Mouse (Mus musculus) limb, embryonic 11.5 days (tissue): ENCODE measurements around the gene Olfr1361. TPM values are rescaled to one million over a fixed set of nuclear protein-coding genes. Genes with fewer than 3 reads are reported as not detected.

ENCODE experiments used
- ATAC-seq: fragments of 200-750 bp; cut with Nextera tagmentation; 2 replicates; pipeline ENCODE4 v1.8.0; 2017; ENCODE audit warnings: low read depth; ENCODE audit not compliant: insufficient number of reproducible peaks, low FRiP score, low TSS enrichment
- DNase-seq: peaks from one replicate; pipeline ENCODE4 v3.0.0-alpha.2; 2015; ENCODE audit warnings: low spot score
- H3K27ac ChIP-seq: fragments of 300-500 bp; sonication (generic); replicated peaks from 2 replicates; pipeline ENCODE4 v1.5.1; 2014; ENCODE audit warnings: low read depth, mild to moderate bottlenecking, low read length
- H3K27me3 ChIP-seq: fragments of 300-500 bp; sonication (generic); 2 replicates; pipeline ENCODE4 v1.6.1; 2014; ENCODE audit warnings: mild to moderate bottlenecking, low read length, mixed read lengths; ENCODE audit not compliant: control insufficient read depth, insufficient read depth
- H3K36me3 ChIP-seq: fragments of 300-500 bp; sonication (generic); 2 replicates; pipeline ENCODE4 v1.6.1; 2014; ENCODE audit warnings: mild to moderate bottlenecking, low read length, moderate library complexity, mixed read lengths; ENCODE audit not compliant: control insufficient read depth, insufficient read depth
- H3K4me1 ChIP-seq: fragments of 300-500 bp; sonication (generic); 2 replicates; pipeline ENCODE4 v1.6.1; 2014; ENCODE audit warnings: low read length, mixed read lengths; ENCODE audit not compliant: control insufficient read depth, insufficient read depth
- H3K4me2 ChIP-seq: fragments of 300-500 bp; sonication (generic); 2 replicates; pipeline ENCODE4 v1.6.1; 2014; ENCODE audit warnings: low read depth, mild to moderate bottlenecking, moderate library complexity; ENCODE audit not compliant: severe bottlenecking
- H3K4me3 ChIP-seq: fragments of 300-500 bp; sonication (generic); 2 replicates; pipeline ENCODE4 v1.5.1; 2014; ENCODE audit warnings: low read depth, low read length
- H3K9ac ChIP-seq: fragments of 300-500 bp; sonication (generic); 2 replicates; pipeline ENCODE4 v1.6.1; 2014; ENCODE audit warnings: mild to moderate bottlenecking, low read length
- H3K9me3 ChIP-seq: fragments of 300-500 bp; sonication (generic); 2 replicates; pipeline ENCODE4 v1.6.1; 2016; ENCODE audit warnings: low read length; ENCODE audit not compliant: control insufficient read depth
- polyA plus RNA-seq: library from polyadenylated mRNA; unstranded; fragments of >200 nt; fragmentation: Nextera tagmentation; extraction: Ambion mirVana; gene quantifications from 2 replicates; pipeline ENCODE4 v1.2.1, GENCODE M21; 2014

The Olfr1361 gene
- polyA plus RNA-seq, 1 experiment from 2014 or later = not detected

GRCm38 (mm10) chr13:21613922-21614321 is 49.3 kb downstream of the Olfr1361 start, which contains the start of gene Olfr1362:
TSS of gene Olfr1362 (minus strand) at chr13:21614022.
- no peaks in the 10 kb centered on the region for H3K27me3 ChIP-seq
- no peaks in the 10 kb centered on the region for H3K4me1 ChIP-seq
- ATAC-seq (no peak), DNase-seq (no peak)
- no peak within 1 kb of the TSS for H3K27ac ChIP-seq
- H3K36me3 ChIP-seq = no peaks in the 10 kb centered on the region
- no peaks in the 10 kb centered on the region for H3K9me3 ChIP-seq
- H3K4me2 ChIP-seq = no peak within 1 kb of the TSS
- no peak within 1 kb of the TSS for H3K9ac ChIP-seq
- H3K4me3 ChIP-seq = no peak within 1 kb of the TSS

Other genes starting within 250 kb of the Olfr1361 start
- gene Pgbd1, start 222.3 kb downstream of the Olfr1361 start, polyA plus RNA-seq = 5.4 and 5.7 TPM in 2 replicates
- 22.0 and 25.6 TPM in 2 replicates for gene Zscan26, start 209.7 kb downstream of the Olfr1361 start, polyA plus RNA-seq
- 2.5 and 2.8 TPM in 2 replicates for gene Nkapl, start 194.9 kb downstream of the Olfr1361 start, polyA plus RNA-seq
- gene Zkscan4, start 184.5 kb downstream of the Olfr1361 start, polyA plus RNA-seq = 2.5 and 2.9 TPM in 2 replicates
- 0.67 TPM in 1 of 2 replicates, not detected in the other for gene Gm10065, start 183.9 kb downstream of the Olfr1361 start, polyA plus RNA-seq
- gene AK157302, start 168.2 kb downstream of the Olfr1361 start, polyA plus RNA-seq = 0.24 and 0.35 TPM in 2 replicates
- 2.5 and 4.0 TPM in 2 replicates for gene Gm11273, start 162.0 kb downstream of the Olfr1361 start, polyA plus RNA-seq
- 9.6 and 13.1 TPM in 2 replicates for gene Zkscan8, start 132.3 kb downstream of the Olfr1361 start, polyA plus RNA-seq
- gene Olfr1366, start 120.6 kb downstream of the Olfr1361 start, polyA plus RNA-seq = 0.09 and 0.21 TPM in 2 replicates
- gene Olfr1535, start 103.5 kb downstream of the Olfr1361 start, polyA plus RNA-seq = 0.05 TPM in 1 of 2 replicates, not detected in the other
- gene Olfr1364, start 81.6 kb downstream of the Olfr1361 start, polyA plus RNA-seq = not detected in 2 replicates
- not detected in 2 replicates for gene Olfr1362, start 49.4 kb downstream of the Olfr1361 start, polyA plus RNA-seq
- not detected in 2 replicates for gene Olfr11, start 20.9 kb downstream of the Olfr1361 start, polyA plus RNA-seq
- gene Olfr1360, start 14.0 kb upstream of the Olfr1361 start, polyA plus RNA-seq = not detected in 2 replicates
- not detected in 2 replicates for gene Olfr1359, start 34.7 kb upstream of the Olfr1361 start, polyA plus RNA-seq
- gene Hist1h2bl, start 52.8 kb upstream of the Olfr1361 start, polyA plus RNA-seq = 2.2 and 2.9 TPM in 2 replicates
- 16.9 and 20.4 TPM in 2 replicates for gene Hist1h2ai, start 53.0 kb upstream of the Olfr1361 start, polyA plus RNA-seq
- 13.2 and 15.5 TPM in 2 replicates for gene Hist1h3h, start 54.3 kb upstream of the Olfr1361 start, polyA plus RNA-seq
- 7.6 and 9.2 TPM in 2 replicates for gene Hist1h2bm, start 58.7 kb upstream of the Olfr1361 start, polyA plus RNA-seq
- 1.1 and 1.7 TPM in 2 replicates for gene Hist1h4j, start 71.7 kb upstream of the Olfr1361 start, polyA plus RNA-seq
- 3.4 and 7.1 TPM in 2 replicates for gene Hist1h4k, start 87.1 kb upstream of the Olfr1361 start, polyA plus RNA-seq
- gene Hist1h2ak, start 90.4 kb upstream of the Olfr1361 start, polyA plus RNA-seq = 6.1 and 9.4 TPM in 2 replicates
- gene Hist1h2bn, start 90.7 kb upstream of the Olfr1361 start, polyA plus RNA-seq = 1.8 and 2.6 TPM in 2 replicates
- 20.0 and 21.2 TPM in 2 replicates for gene Hist1h1b, start 117.2 kb upstream of the Olfr1361 start, polyA plus RNA-seq
- gene Hist1h3i, start 120.0 kb upstream of the Olfr1361 start, polyA plus RNA-seq = 294 and 298 TPM in 2 replicates
- gene Hist1h2an, start 123.8 kb upstream of the Olfr1361 start, polyA plus RNA-seq = 7.5 and 10.7 TPM in 2 replicates
- gene Hist1h2bp, start 124.1 kb upstream of the Olfr1361 start, polyA plus RNA-seq = 1.7 and 4.9 TPM in 2 replicates
- gene Hist1h2bq, start 146.8 kb upstream of the Olfr1361 start, polyA plus RNA-seq = 21.3 and 25.2 TPM in 2 replicates
- gene Hist1h2ao, start 147.1 kb upstream of the Olfr1361 start, polyA plus RNA-seq = 2.5 and 3.6 TPM in 2 replicates
- not detected in 2 replicates for gene Hist1h4m, start 148.4 kb upstream of the Olfr1361 start, polyA plus RNA-seq
- gene Hist1h4n, start 168.8 kb upstream of the Olfr1361 start, polyA plus RNA-seq = 11.8 and 15.0 TPM in 2 replicates
- gene Hist1h2ap, start 170.1 kb upstream of the Olfr1361 start, polyA plus RNA-seq = 6,460 and 6,662 TPM in 2 replicates
- gene Hist1h2br, start 170.4 kb upstream of the Olfr1361 start, polyA plus RNA-seq = 21.5 and 24.2 TPM in 2 replicates